Mouse (Mus musculus) naive thymus-derived CD4-positive, alpha-beta T cell, adult 2 months (primary cell): ENCODE results near the gene Smim20.

Experiments
- DNase-seq: peaks from one replicate; pipeline ENCODE4 v3.0.0-alpha.2; 2011; ENCODE audit warnings: low read depth

The Smim20 gene

GRCm38 (mm10) chr5:53266931-53267853 is at the start of gene Smim20:
Gene Smim20, plus strand, starts transcription at chr5:53267083.
- DNase-seq, result peak; percentile 94

GRCm38 (mm10) chr5:53225434-53225833 is 41.4 kb upstream of the Smim20 start:
- no peak for DNase-seq

- DNase-seq, result no peak
Measured at GRCm38 (mm10) chr5:53230560-53230959, 36.3 kb upstream of the Smim20 start.

DNA sequence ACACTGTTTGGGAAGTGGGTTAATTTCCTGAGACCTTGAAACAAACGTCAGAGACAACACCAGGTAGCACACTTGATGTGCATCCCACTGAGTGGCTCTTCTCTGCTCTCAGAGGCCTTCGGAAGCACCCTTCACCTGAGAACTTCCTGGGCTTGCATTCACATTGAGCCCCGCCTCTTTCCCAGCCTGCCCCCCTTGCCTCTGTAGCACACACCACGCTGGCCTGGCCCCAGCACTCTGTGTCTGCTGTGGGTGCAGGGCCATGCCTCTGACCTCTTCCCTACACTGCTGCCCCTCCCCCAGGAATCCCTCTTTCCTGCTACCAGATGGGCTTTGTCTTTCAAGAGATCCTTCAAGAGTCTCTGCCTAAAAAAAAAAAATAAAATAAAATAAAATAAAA is 31.3 kb upstream of the Smim20 start:
- no peak for DNase-seq

DNA sequence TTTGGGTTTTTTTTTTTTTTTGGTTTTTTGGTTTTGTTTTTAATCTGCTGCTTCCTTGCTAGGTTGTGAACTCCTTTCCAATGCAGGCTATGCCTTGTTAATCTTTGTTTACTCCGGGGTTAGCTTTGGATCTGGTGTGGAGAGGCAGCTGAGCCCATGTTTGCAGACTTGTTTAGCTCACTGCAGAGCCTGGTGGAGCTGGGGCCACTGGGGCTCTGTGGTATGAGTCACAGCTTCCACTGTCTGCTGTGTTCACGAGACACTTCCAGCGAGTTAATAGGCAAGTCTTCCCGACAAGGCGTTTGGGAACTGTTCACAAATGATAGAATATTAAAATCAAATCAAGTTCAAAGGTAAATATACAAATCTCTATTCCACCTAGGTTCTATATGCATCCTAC is 30.7 kb upstream of the Smim20 start:
- DNase-seq, result no peak

DNA sequence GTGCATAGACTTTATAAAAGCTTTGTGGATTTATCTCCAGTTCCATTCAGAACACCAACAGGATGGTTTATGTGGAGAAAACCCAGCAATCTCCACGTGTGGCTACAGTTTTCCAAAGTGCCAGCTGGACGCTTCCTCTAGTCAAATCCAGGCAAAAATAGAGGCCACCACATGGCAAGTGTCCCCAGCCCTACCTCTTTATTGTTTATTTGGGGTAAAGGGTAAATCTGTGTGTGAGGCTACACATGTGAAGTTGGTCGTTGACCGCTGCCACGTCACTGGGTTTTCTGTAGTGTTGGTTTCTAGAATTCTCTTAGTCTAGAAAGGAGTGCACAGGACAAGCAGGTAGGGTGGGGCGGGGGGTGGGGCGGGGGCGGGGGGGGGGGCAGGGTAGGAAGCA is 30.1 kb upstream of the Smim20 start:
- no peak for DNase-seq

DNA sequence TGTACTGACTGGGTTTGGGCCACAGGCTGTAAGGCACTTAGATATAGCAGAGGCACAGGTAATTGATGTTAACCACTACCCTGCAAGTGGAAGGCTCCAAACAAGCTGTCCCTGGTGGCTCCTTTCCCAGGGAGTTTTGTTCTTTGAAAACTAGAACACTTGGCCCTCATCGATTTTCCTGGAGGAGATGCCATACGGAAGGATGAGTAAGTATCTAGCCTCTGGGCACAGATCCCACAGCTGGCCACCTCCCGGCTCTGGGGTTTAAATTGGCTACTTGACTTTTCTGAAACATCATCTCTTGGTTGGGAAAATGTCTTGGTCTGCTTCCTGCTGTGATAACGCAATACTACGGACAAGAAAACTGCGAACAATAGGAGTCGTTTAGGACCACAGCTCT is 28.1 kb upstream of the Smim20 start:
- no peak for DNase-seq

- no peak for DNase-seq
Measured at GRCm38 (mm10) chr5:53239189-53239588, 27.7 kb upstream of the Smim20 start.

- no peak for DNase-seq
Measured at GRCm38 (mm10) chr5:53239831-53240440, 26.9 kb upstream of the Smim20 start.

- DNase-seq, result no peak
Measured at GRCm38 (mm10) chr5:53241109-53241508, 25.8 kb upstream of the Smim20 start.

DNA sequence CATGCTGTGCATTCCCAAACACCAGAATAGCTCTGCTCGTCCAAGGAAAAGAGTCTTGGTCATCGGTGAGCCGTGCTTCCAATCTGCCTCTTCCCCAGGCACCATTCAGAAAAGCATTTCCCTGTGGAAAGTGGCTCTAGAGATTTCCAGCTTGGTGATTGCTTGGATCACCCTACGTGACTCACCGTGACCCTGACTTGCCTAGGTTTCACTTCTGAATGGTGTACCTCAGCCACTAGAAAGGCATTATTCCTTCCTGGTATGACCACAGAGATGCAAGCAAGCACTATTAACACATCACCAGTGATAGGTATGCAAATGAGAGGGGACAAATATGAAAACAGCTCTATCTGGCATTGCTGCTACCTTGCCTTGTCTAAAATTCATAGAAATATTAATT is 24.9 kb upstream of the Smim20 start:
- DNase-seq, result no peak

DNA sequence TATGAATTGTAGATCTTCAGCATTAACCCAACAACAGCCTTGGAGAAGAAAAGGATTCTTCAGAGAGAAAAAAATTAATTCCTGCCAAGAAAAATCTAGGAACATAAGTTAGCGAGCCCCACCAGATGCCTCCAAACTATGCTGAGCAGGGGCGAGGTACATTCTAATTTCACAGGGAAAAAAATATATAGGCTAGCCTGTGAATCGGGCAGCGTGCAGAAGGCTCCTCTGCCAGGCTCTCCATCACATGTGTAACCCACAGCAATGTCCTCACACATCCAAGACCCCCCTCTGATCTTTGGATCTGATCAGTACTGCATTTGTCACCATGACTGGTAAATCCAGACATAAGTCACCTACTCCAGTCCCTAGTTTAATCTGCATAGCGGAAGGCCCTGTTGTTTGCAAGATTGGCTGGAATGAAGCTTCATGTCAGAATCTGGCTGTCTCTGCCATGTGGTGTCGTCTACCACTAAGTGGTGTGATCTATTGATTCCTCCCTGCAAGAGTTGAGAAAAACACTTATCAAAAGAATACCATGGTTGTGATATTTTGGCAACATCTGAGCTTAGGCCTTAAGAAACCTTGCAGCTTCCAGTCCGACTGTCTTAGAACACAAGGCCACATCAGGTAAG is 23.9 kb upstream of the Smim20 start:
- no peak for DNase-seq

DNA sequence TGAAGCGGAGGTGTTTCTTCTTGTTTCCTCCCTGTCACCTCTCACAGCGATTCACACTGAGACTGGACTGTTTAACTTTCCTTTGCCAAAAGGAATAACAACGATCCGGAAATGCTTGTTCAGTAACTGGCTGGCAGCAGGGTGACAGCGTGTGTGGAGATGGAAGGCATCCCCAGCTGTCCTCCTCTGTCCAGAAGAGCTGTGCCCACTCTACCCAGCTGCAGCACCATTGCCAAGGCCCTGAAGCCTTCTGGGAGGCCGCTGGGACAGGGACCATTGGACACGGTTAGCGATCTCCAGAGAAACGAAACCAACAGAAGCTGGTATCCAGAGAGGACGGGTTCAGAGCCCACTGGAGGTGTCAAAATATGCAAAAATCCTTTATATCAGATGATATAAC is 22.9 kb upstream of the Smim20 start:
- no peak for DNase-seq

- DNase-seq, result no peak
Measured at GRCm38 (mm10) chr5:53248499-53248898, 18.4 kb upstream of the Smim20 start.

DNA sequence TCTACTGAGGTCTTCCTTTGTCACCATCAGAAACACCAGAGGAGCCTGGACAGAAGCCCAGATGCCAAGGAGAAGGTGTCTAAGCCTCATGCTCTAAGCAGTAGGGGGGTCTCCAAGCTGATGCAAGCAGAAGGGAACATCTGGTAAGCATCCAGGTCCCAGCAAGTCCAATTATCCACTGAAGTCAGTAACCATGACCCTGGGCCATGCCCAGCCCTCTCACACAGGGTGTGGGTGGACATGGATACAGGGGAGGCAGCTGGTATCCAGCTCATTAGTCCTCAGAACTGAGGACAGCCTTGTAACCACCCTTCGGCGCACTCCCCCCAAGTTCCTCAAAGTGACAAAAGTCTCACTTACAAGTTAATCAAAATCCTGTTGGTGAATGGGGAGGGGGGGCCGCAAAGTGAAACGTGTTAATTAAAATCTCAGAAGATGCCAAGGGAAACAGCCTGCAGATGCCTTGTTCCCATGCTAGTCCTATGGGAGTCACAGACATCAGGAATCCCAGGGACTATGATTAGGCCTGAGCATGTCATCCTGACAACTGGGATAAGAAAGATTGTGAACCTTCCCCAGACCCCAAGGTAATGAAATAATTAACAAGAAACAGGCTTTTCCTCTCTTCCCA is 17.3 kb upstream of the Smim20 start:
- DNase-seq, result no peak

- no peak for DNase-seq
Measured at GRCm38 (mm10) chr5:53254154-53254553, 12.7 kb upstream of the Smim20 start.

DNA sequence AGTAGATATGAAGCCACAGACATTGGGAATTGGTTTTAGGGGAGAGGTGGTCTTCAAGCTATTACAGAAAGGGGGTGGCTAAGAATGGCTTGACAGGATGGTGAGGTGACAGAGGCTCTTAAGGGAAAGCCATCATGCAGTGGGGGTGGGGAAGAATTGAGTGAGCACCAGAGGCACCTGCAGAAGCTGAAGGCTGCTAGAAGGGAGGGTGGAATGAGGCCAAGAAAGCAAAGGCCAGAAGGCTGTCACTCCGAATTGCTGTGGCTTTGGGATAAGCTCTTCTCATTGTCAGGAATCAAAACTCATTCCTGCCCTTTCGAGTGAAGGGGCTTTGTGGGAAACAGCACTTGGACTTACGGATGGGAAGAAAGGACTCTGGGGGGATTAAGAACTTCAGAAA is 12.1 kb upstream of the Smim20 start:
- DNase-seq, result no peak

DNA sequence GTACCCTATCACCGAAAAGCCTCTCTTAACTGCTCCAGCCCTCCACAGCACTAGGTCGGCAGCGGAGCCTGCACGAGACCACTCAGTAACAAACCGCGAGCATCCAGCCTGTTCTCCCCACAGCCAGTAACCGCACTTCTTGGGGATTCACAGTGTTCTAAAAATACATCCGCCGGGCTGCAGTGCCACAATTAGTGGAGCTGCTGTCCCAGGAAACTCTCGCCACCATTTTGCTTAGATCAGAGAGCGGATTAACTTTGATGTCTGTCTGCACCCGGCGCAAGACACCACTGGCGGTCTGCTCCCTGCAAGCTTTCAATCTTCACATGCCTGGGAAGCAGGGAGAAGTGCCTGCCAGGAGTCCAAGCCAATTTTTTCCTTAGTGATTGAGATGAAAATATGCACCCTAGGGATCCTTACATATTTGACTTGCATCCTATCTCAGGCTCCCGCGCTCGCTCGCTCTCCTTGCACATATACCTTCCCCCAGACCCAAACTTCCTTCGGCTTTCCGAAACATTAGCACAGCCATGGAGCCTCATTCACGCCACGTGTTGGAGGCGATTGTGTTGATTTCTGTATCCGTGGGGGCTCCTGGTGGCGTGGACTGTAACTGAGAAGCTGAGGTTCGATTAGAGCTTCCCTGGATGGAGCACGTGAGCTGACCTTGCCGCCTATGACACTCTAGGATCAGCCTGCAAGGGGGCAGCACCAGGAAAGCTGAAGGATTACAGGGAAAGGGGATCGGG is 8.7 kb upstream of the Smim20 start:
- DNase-seq, result peak; percentile 40

- DNase-seq, result no peak
Measured at GRCm38 (mm10) chr5:53259894-53260293, 7.0 kb upstream of the Smim20 start.

DNA sequence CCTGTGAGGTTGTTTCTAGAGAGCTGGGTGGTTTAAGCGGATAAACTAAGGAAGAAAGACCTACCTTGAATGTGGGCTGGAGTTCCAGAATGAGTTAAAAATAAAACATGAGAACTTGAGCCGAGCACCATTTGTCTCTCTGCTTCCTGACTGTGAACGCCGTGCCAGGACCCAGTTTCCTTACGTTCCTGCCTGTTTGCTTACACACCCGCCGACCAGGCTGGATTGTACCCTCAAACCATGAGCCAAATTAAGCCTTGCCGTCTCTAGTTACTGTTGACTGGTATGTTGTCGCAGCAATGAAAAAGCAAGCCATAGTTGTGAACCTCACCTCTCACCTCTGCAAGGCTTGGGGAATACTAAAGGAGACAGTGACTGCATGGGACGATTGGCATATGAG is 4.9 kb upstream of the Smim20 start:
- no peak for DNase-seq

DNA sequence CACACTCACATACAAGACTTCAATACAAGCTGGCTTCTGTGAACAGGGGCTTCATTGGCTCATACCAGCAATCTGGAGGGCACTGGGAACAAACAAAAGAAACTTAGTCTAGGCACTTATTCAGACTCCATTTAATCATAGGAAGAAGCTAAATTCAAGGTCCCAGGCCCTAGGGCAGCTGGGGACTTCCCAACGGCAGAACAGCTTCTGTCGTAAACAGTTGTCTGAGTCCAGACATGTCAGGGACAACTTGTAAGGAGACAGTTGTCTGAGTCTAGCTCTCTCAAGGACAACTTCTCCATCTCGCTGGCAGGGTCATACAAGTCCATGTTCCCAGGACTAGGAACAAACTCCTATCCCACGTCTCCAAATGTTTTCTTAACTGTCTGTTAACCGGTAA is 2.8 kb upstream of the Smim20 start:
- no peak for DNase-seq

- DNase-seq, result no peak
Measured at GRCm38 (mm10) chr5:53265740-53266139, 1.1 kb upstream of the Smim20 start.
